Mouse (Mus musculus): ENCODE results near the gene Psmd9. TPM values are rescaled to one million over a fixed set of nuclear protein-coding genes. Genes with fewer than 3 reads are reported as not detected.

The Psmd9 gene
- polyA plus RNA-seq, 1 experiment = 36.3 TPM

GRCm38 (mm10) chr5:123142161-123143157 is 26.8 kb upstream of the Psmd9 start, which contains the start of gene Setd1b:
Setd1b (plus strand) TSS chr5:123142193.
- Histone ChIP-seq H3K4me1 (ENCODE audit: control insufficient read depth, insufficient read depth, low read length) (peaks cover 55% of the 10 kb centered on the region), H3K4me3 (ENCODE audit: control insufficient read depth, low read depth, low read length) (peak within 1 kb of the TSS; percentile 94), H3K27ac (ENCODE audit: control insufficient read depth, insufficient read depth, low read depth, low read length) (peak within 1 kb of the TSS; percentile 94), H3K36me3 (ENCODE audit: control insufficient read depth, insufficient read depth, low read length) (peaks cover 3% of the 10 kb centered on the region), H3K27me3 (ENCODE audit: control insufficient read depth, insufficient read depth, low read length) (no peaks in the 10 kb centered on the region)
- TF ChIP-seq CTCF (IDR thresholded peaks at IDR 0.05; ENCODE audit: control insufficient read depth, insufficient read depth, insufficient replicate concordance, low read depth, low read length) (no peak), POLR2A (IDR thresholded peaks at IDR 0.05; ENCODE audit: control insufficient read depth, low read depth, low read length) (0 out of 2 replicates have a peak, but pooled peaks have one; percentile 3)

- Histone ChIP-seq H3K4me1 (ENCODE audit: control insufficient read depth, insufficient read depth, low read length) (peaks cover 47% of the 10 kb centered on the region), H3K27me3 (ENCODE audit: control insufficient read depth, insufficient read depth, low read length) (no peaks in the 10 kb centered on the region), H3K27ac (ENCODE audit: control insufficient read depth, insufficient read depth, low read depth, low read length) (peak overlapping the region; percentile 86), H3K4me3 (ENCODE audit: control insufficient read depth, low read depth, low read length) (peak overlapping the region; percentile 94), H3K36me3 (ENCODE audit: control insufficient read depth, insufficient read depth, low read length) (peaks cover 3% of the 10 kb centered on the region)
- TF ChIP-seq CTCF (IDR thresholded peaks at IDR 0.05; ENCODE audit: control insufficient read depth, insufficient read depth, insufficient replicate concordance, low read depth, low read length) = no peak
- TF ChIP-seq POLR2A (IDR thresholded peaks at IDR 0.05; ENCODE audit: control insufficient read depth, low read depth, low read length) = no peak
Measured at GRCm38 (mm10) chr5:123143251-123143970, 25.8 kb upstream of the Psmd9 start.

- Histone ChIP-seq H3K27ac (ENCODE audit: control insufficient read depth, insufficient read depth, low read depth, low read length) (no peak overlapping the region), H3K36me3 (ENCODE audit: control insufficient read depth, insufficient read depth, low read length) (peaks cover 3% of the 10 kb centered on the region), H3K4me1 (ENCODE audit: control insufficient read depth, insufficient read depth, low read length) (peaks cover 43% of the 10 kb centered on the region), H3K27me3 (ENCODE audit: control insufficient read depth, insufficient read depth, low read length) (no peaks in the 10 kb centered on the region), H3K4me3 (ENCODE audit: control insufficient read depth, low read depth, low read length) (peak overlapping the region; percentile 94)
- no peak for TF ChIP-seq CTCF (IDR thresholded peaks at IDR 0.05; ENCODE audit: control insufficient read depth, insufficient read depth, insufficient replicate concordance, low read depth, low read length)
- no peak for TF ChIP-seq POLR2A (IDR thresholded peaks at IDR 0.05; ENCODE audit: control insufficient read depth, low read depth, low read length)
Measured at GRCm38 (mm10) chr5:123143971-123144745, 25.1 kb upstream of the Psmd9 start.

GRCm38 (mm10) chr5:123144746-123145590 is 24.2 kb upstream of the Psmd9 start:
- Histone ChIP-seq H3K4me1 (ENCODE audit: control insufficient read depth, insufficient read depth, low read length) (peaks cover 42% of the 10 kb centered on the region), H3K36me3 (ENCODE audit: control insufficient read depth, insufficient read depth, low read length) (peaks cover 3% of the 10 kb centered on the region), H3K4me3 (ENCODE audit: control insufficient read depth, low read depth, low read length) (peak overlapping the region; percentile 89), H3K27ac (ENCODE audit: control insufficient read depth, insufficient read depth, low read depth, low read length) (no peak overlapping the region), H3K27me3 (ENCODE audit: control insufficient read depth, insufficient read depth, low read length) (no peaks in the 10 kb centered on the region)
- no peak for TF ChIP-seq CTCF (IDR thresholded peaks at IDR 0.05; ENCODE audit: control insufficient read depth, insufficient read depth, insufficient replicate concordance, low read depth, low read length)
- TF ChIP-seq POLR2A (IDR thresholded peaks at IDR 0.05; ENCODE audit: control insufficient read depth, low read depth, low read length) = no peak

GRCm38 (mm10) chr5:123146357-123146756 is 22.9 kb upstream of the Psmd9 start:
- H3K27me3 ChIP-seq (ENCODE audit: control insufficient read depth, insufficient read depth, low read length) = no peaks in the 10 kb centered on the region
- peaks cover 3% of the 10 kb centered on the region for H3K36me3 ChIP-seq (ENCODE audit: control insufficient read depth, insufficient read depth, low read length)
- H3K27ac ChIP-seq (ENCODE audit: control insufficient read depth, insufficient read depth, low read depth, low read length) = no peak overlapping the region
- TF ChIP-seq POLR2A (IDR thresholded peaks at IDR 0.05; ENCODE audit: control insufficient read depth, low read depth, low read length) (no peak), CTCF (IDR thresholded peaks at IDR 0.05; ENCODE audit: control insufficient read depth, insufficient read depth, insufficient replicate concordance, low read depth, low read length) (no peak)
- peaks cover 43% of the 10 kb centered on the region for H3K4me1 ChIP-seq (ENCODE audit: control insufficient read depth, insufficient read depth, low read length)
- no peak overlapping the region for H3K4me3 ChIP-seq (ENCODE audit: control insufficient read depth, low read depth, low read length)

GRCm38 (mm10) chr5:123147569-123147968 is 21.6 kb upstream of the Psmd9 start:
- Histone ChIP-seq H3K36me3 (ENCODE audit: control insufficient read depth, insufficient read depth, low read length) (peaks cover 3% of the 10 kb centered on the region), H3K4me1 (ENCODE audit: control insufficient read depth, insufficient read depth, low read length) (peaks cover 39% of the 10 kb centered on the region), H3K4me3 (ENCODE audit: control insufficient read depth, low read depth, low read length) (no peak overlapping the region), H3K27me3 (ENCODE audit: control insufficient read depth, insufficient read depth, low read length) (no peaks in the 10 kb centered on the region), H3K27ac (ENCODE audit: control insufficient read depth, insufficient read depth, low read depth, low read length) (no peak overlapping the region)
- TF ChIP-seq CTCF (IDR thresholded peaks at IDR 0.05; ENCODE audit: control insufficient read depth, insufficient read depth, insufficient replicate concordance, low read depth, low read length) (no peak), POLR2A (IDR thresholded peaks at IDR 0.05; ENCODE audit: control insufficient read depth, low read depth, low read length) (no peak)

Data from testis, adult 2 months (tissue).